Mouse (Mus musculus) embryonic facial prominence, embryonic 11.5 days (tissue): Measurements from ENCODE around the gene Lgals2. TPM values are rescaled to one million over a fixed set of nuclear protein-coding genes. Genes with fewer than 3 reads are reported as not detected.
A peak's percentile ranks its signal among the peaks of the same experiment; 100 is the strongest.

Experiments used
- ATAC-seq: fragments of 200-750 bp; cut with Nextera tagmentation; replicated peaks from 2 replicates; pipeline ENCODE4 v1.8.0; 2017; ENCODE audit warnings: low read depth; ENCODE audit not compliant: insufficient number of reproducible peaks, low FRiP score, low TSS enrichment
- DNase-seq: peaks from one replicate; pipeline ENCODE4 v3.0.0-alpha.2; 2015; ENCODE audit warnings: low spot score
- H3K27ac ChIP-seq: fragments of 300-500 bp; sonication (generic); replicated peaks from 2 replicates; pipeline ENCODE4 v1.5.1; 2014; ENCODE audit warnings: mild to moderate bottlenecking, low read depth, low read length, control low read depth
- H3K27me3 ChIP-seq: fragments of 300-500 bp; sonication (generic); 2 replicates; pipeline ENCODE4 v1.6.1; 2014; ENCODE audit warnings: mild to moderate bottlenecking, low read length, moderate library complexity, mixed read lengths; ENCODE audit not compliant: control insufficient read depth, insufficient read depth
- H3K36me3 ChIP-seq: fragments of 300-500 bp; sonication (generic); replicated peaks from 2 replicates; pipeline ENCODE4 v1.6.1; 2014; ENCODE audit warnings: low read depth, mild to moderate bottlenecking, low read length, moderate library complexity, mixed read lengths; ENCODE audit not compliant: control insufficient read depth, insufficient read depth
- H3K4me1 ChIP-seq: fragments of 300-500 bp; sonication (generic); 2 replicates; pipeline ENCODE4 v1.6.1; 2014; ENCODE audit warnings: low read length, mixed read lengths; ENCODE audit not compliant: control insufficient read depth, insufficient read depth
- H3K4me2 ChIP-seq: fragments of 300-500 bp; sonication (generic); 2 replicates; pipeline ENCODE4 v1.6.1; 2014; ENCODE audit warnings: low read depth, mild to moderate bottlenecking, control low read depth, low read length, moderate library complexity
- H3K4me3 ChIP-seq: fragments of 300-500 bp; sonication (generic); 2 replicates; pipeline ENCODE4 v1.5.1; 2014; ENCODE audit warnings: low read depth, low read length, control low read depth
- H3K9ac ChIP-seq: fragments of 300-500 bp; sonication (generic); replicated peaks from 2 replicates; pipeline ENCODE4 v1.6.1; 2014; ENCODE audit warnings: mild to moderate bottlenecking, control low read depth, low read length
- H3K9me3 ChIP-seq: fragments of 300-500 bp; sonication (generic); replicated peaks from 2 replicates; pipeline ENCODE4 v1.6.1; 2016; ENCODE audit warnings: mild to moderate bottlenecking, low read length, inconsistent platforms, mixed read lengths; ENCODE audit not compliant: control insufficient read depth
- WGBS: fragments of 180-500 bp; shearing (Covaris S2); extraction: QIAGEN DNeasy Blood & Tissue Kit; methylation state at CpG from one replicate; pipeline ENCODE4 v1.1.7; 2014; 5-methylcytosine and 5-hydroxymethylcytosine counted together
- polyA plus RNA-seq: library from polyadenylated mRNA; unstranded; fragments of >200 nt; fragmentation: Nextera tagmentation; extraction: Ambion mirVana; gene quantifications from 2 replicates; pipeline ENCODE4 v1.2.1, GENCODE M21; 2014

Gene Lgals2
- polyA plus RNA-seq, 1 experiment from 2014 or later, result not detected

- Histone ChIP-seq H3K36me3 (no peaks in the 10 kb centered on the region), H3K4me1 (peaks cover 10% of the 10 kb centered on the region), H3K27me3 (no peaks in the 10 kb centered on the region), H3K4me3 (no peak overlapping the region), H3K27ac (peak overlapping the region; percentile 68), H3K9me3 (no peaks in the 10 kb centered on the region), H3K4me2 (no peak overlapping the region), H3K9ac (no peak overlapping the region)
- 37% methylated on average over 11 of the region's 11 CpGs for WGBS
- ATAC-seq (no peak), DNase-seq (no peak)
Observed at GRCm38 (mm10) chr15:78840751-78841150, 14.6 kb downstream of the Lgals2 start.

GRCm38 (mm10) chr15:78840241-78840640 lies 15.1 kb downstream of the Lgals2 start:
- ATAC-seq, result no peak
- H3K27ac ChIP-seq, result peak overlapping the region; percentile 68

GRCm38 (mm10) chr15:78839744-78840143 lies 15.6 kb downstream of the Lgals2 start:
- Histone ChIP-seq H3K27ac (peak overlapping the region; percentile 68), H3K4me2 (no peak overlapping the region), H3K9ac (peak overlapping the region; percentile 1; the same call in 1 of the 2 replicates), H3K36me3 (no peaks in the 10 kb centered on the region), H3K9me3 (no peaks in the 10 kb centered on the region), H3K4me1 (peaks cover 11% of the 10 kb centered on the region), H3K4me3 (no peak overlapping the region), H3K27me3 (no peaks in the 10 kb centered on the region)
- DNase-seq, result peak; percentile 94
- 0 out of 2 replicates have a peak, but pooled peaks have one; percentile 16 for ATAC-seq
- WGBS, result 0% methylated on average over 2 of the region's 2 CpGs

More at GRCm38 (mm10) chr15:78840241-78840640, 15.1 kb downstream of the Lgals2 start:
- Histone ChIP-seq H3K36me3 (no peaks in the 10 kb centered on the region), H3K9ac (no peak overlapping the region), H3K4me1 (peaks cover 13% of the 10 kb centered on the region), H3K27me3 (no peaks in the 10 kb centered on the region), H3K4me3 (no peak overlapping the region), H3K9me3 (no peaks in the 10 kb centered on the region), H3K4me2 (no peak overlapping the region)
- no peak for DNase-seq
- WGBS, result 30% methylated on average over 3 of the region's 3 CpGs

- peak overlapping the region; percentile 74 for H3K27ac ChIP-seq
- no peaks in the 10 kb centered on the region for H3K27me3 ChIP-seq
- peak overlapping the region; percentile 18; the same call in 1 of the 2 replicates for H3K9ac ChIP-seq
- no peak overlapping the region for H3K4me2 ChIP-seq
- no peaks in the 10 kb centered on the region for H3K9me3 ChIP-seq
- DNase-seq, result no peak
- ATAC-seq, result no peak
- no peaks in the 10 kb centered on the region for H3K36me3 ChIP-seq
- H3K4me3 ChIP-seq, result no peak overlapping the region
- H3K4me1 ChIP-seq, result peaks cover 13% of the 10 kb centered on the region
- 27% methylated on average over 8 of the region's 8 CpGs for WGBS
Observed at GRCm38 (mm10) chr15:78836086-78836621, 19.2 kb downstream of the Lgals2 start.

- Histone ChIP-seq H3K36me3 (no peaks in the 10 kb centered on the region), H3K9me3 (no peaks in the 10 kb centered on the region), H3K27ac (peak overlapping the region; percentile 74), H3K4me2 (no peak overlapping the region), H3K4me1 (peaks cover 10% of the 10 kb centered on the region), H3K4me3 (no peak overlapping the region), H3K9ac (no peak overlapping the region; the same call in 1 of the 2 replicates), H3K27me3 (no peaks in the 10 kb centered on the region)
- DNase-seq (no peak), ATAC-seq (peak; percentile 15; the same call in 1 of the 2 replicates)
- 6% methylated on average over 11 of the region's 12 CpGs for WGBS
Observed at GRCm38 (mm10) chr15:78835200-78836085, 19.9 kb downstream of the Lgals2 start.

GRCm38 (mm10) chr15:78834233-78835005 lies 20.9 kb downstream of the Lgals2 start:
- H3K4me1 ChIP-seq, result peaks cover 10% of the 10 kb centered on the region
- ATAC-seq, result no peak
- no peak for DNase-seq

GRCm38 (mm10) chr15:78833582-78833981 lies 21.7 kb downstream of the Lgals2 start:
- Histone ChIP-seq H3K4me2 (no peak overlapping the region), H3K27ac (no peak overlapping the region), H3K36me3 (no peaks in the 10 kb centered on the region), H3K9me3 (no peaks in the 10 kb centered on the region), H3K9ac (no peak overlapping the region), H3K4me3 (no peak overlapping the region), H3K4me1 (peaks cover 10% of the 10 kb centered on the region), H3K27me3 (no peaks in the 10 kb centered on the region)
- WGBS, result 85% methylated on average over 3 of the region's 3 CpGs
- DNase-seq (no peak), ATAC-seq (no peak)

More at GRCm38 (mm10) chr15:78834233-78835005, 20.9 kb downstream of the Lgals2 start:
- H3K27me3 ChIP-seq, result no peaks in the 10 kb centered on the region
- H3K9me3 ChIP-seq, result no peaks in the 10 kb centered on the region
- 33% methylated on average over 10 of the region's 10 CpGs for WGBS
- no peak overlapping the region for H3K4me3 ChIP-seq
- no peak overlapping the region for H3K9ac ChIP-seq
- no peaks in the 10 kb centered on the region for H3K36me3 ChIP-seq
- H3K27ac ChIP-seq, result peak overlapping the region; percentile 74; the same call in 1 of the 2 replicates
- no peak overlapping the region for H3K4me2 ChIP-seq
